Comparison of ENCODE assay signal across 8 mouse cellular contexts in the genomic region with DNA sequence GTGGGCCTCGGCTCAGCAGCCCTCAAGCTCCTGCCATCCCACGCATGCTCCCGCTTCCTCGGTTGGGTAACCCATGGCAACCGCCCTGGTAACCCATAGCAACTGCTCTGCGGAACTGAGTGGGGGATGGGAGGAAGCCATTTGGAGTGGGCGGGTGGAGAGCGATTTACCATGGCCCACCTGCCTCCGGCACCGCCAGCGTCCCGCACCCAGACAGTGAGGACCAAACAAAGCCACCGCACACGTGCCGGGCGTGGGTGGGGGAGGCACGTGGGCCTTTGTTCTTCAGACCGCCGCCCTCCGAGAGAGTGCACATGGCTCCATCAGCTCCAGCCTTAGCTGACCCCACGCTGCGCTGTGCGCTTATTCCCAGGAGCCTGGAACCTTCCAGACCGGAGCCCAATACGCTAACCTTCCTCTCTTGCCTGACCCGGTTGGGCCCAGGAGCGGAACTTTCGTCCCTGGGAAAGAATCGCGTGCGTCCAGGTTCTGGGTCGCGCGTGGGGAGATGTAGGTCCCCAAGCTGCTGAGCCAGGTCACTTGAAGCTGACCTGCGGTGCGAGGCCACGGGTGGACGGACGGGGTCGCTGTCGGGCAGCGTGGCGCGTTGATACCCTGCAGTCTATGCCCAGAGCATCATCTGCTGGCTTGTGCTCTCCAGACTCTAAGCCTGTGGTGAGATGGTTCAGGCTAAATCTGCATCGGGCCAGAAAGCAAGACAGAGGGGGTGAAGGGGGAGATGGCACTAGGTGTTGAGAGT.
DNase-seq lines count a peak whose midpoint lies in the region; ATAC-seq and TF ChIP-seq lines count a peak whose summit lies in the region.

No protein-coding gene starts in this region.

- H3K27ac ChIP-seq in embryonic facial prominence, embryonic 12.5 days: peak overlapping the region; percentile 86
- H3K27ac ChIP-seq in heart, adult 2 months: peak overlapping the region; percentile 59
- peak overlapping the region; percentile 97 for H3K27ac ChIP-seq in limb, embryonic 10.5 days
- peak overlapping the region; percentile 98 for H3K27ac ChIP-seq in midbrain, embryonic 12.5 days (replicated peaks)

- no peaks in the 10 kb centered on the region for H3K36me3 ChIP-seq in embryonic facial prominence, embryonic 12.5 days
- no peaks in the 10 kb centered on the region for H3K36me3 ChIP-seq in heart, adult 2 months (ENCODE audit: control insufficient read depth, insufficient read depth, low read length)
- no peaks in the 10 kb centered on the region for H3K36me3 ChIP-seq in limb, embryonic 10.5 days
- H3K36me3 ChIP-seq in midbrain, embryonic 12.5 days: no peaks in the 10 kb centered on the region

- H3K9ac ChIP-seq in embryonic facial prominence, embryonic 12.5 days: peak overlapping the region; percentile 61
- H3K9ac ChIP-seq in heart, adult 2 months (ENCODE audit: low read depth, low read length): peak overlapping the region; percentile 0; the same call in 1 of the 2 replicates
- peak overlapping the region; percentile 67 for H3K9ac ChIP-seq in midbrain, embryonic 12.5 days (replicated peaks)

- no peaks in the 10 kb centered on the region for H3K27me3 ChIP-seq in embryonic facial prominence, embryonic 12.5 days
- H3K27me3 ChIP-seq in heart, adult 2 months (ENCODE audit: control insufficient read depth, insufficient read depth, low read length): no peaks in the 10 kb centered on the region
- H3K27me3 ChIP-seq in limb, embryonic 10.5 days (ENCODE audit: low read depth, poor library complexity, severe bottlenecking): no peaks in the 10 kb centered on the region
- no peaks in the 10 kb centered on the region for H3K27me3 ChIP-seq in midbrain, embryonic 12.5 days

- peaks cover 4% of the 10 kb centered on the region; the same call in 1 of the 2 replicates for H3K4me1 ChIP-seq in embryonic facial prominence, embryonic 12.5 days
- no peaks in the 10 kb centered on the region for H3K4me1 ChIP-seq in heart, adult 2 months (ENCODE audit: control insufficient read depth, insufficient read depth, low read length)
- peaks cover 83% of the 10 kb centered on the region for H3K4me1 ChIP-seq in limb, embryonic 10.5 days
- peaks cover 23% of the 10 kb centered on the region for H3K4me1 ChIP-seq in midbrain, embryonic 12.5 days

- no peaks in the 10 kb centered on the region for H3K79me2 ChIP-seq in heart, adult 2 months (replicated peaks; ENCODE audit: control insufficient read depth, insufficient read depth, low read length)

- intact Hi-C loops in heart, adult 2 months (cut with DNase I): loop anchor here (2.0 kb wide), 1 partner anchor 128 kb away; no protein-coding TSS in a partner anchor

- H3K4me2 ChIP-seq in embryonic facial prominence, embryonic 12.5 days (replicated peaks): peak overlapping the region; percentile 88
- peak overlapping the region; percentile 65 for H3K4me2 ChIP-seq in midbrain, embryonic 12.5 days (replicated peaks)

- under 1% methylated on average over 45 of the region's 45 CpGs for WGBS in embryonic facial prominence, embryonic 12.5 days
- 11% methylated on average over 45 of the region's 45 CpGs for WGBS in heart, adult 2 months
- 2% methylated on average over 45 of the region's 45 CpGs for WGBS in limb, embryonic 10.5 days
- WGBS in midbrain, embryonic 12.5 days: 2% methylated on average over 45 of the region's 45 CpGs

- TF ChIP-seq CTCF in heart, adult 2 months (IDR thresholded peaks at IDR 0.05): peak; percentile 91

- no peak for TF ChIP-seq EP300 in heart, adult 2 months (IDR thresholded peaks at IDR 0.05; ENCODE audit: insufficient read depth, low read depth, low read length)

- TF ChIP-seq POLR2A in heart, adult 2 months (IDR thresholded peaks at IDR 0.05; ENCODE audit: insufficient read depth, low read depth, low read length): no peak

- ATAC-seq in embryonic facial prominence, embryonic 12.5 days (ENCODE audit: insufficient number of reproducible peaks, insufficient read depth, low FRiP score, low TSS enrichment): peak; percentile 90
- peak; percentile 96 for ATAC-seq in midbrain, embryonic 12.5 days (ENCODE audit: low FRiP score, low read depth)

- DNase-seq in adrenal gland, postnatal 25 days: peak; percentile 87
- DNase-seq in heart, adult 2 months: peak; percentile 77 to 86
- DNase-seq in kidney, adult 18-20 months: peak; percentile 85
- DNase-seq in limb, embryonic 10.5 days (ENCODE audit: low spot score): peak; percentile 96
- peak; percentile 38 for DNase-seq in skeletal muscle tissue, adult 2 months (ENCODE audit: low read depth, low spot score)
- DNase-seq in yolk sac, embryonic 10.5 days (ENCODE audit: low spot score): peak; percentile 65

- H3K9me3 ChIP-seq in embryonic facial prominence, embryonic 12.5 days: no peaks in the 10 kb centered on the region
- no peaks in the 10 kb centered on the region for H3K9me3 ChIP-seq in limb, embryonic 10.5 days (replicated peaks)
- H3K9me3 ChIP-seq in midbrain, embryonic 12.5 days: no peaks in the 10 kb centered on the region

- H3K4me3 ChIP-seq in embryonic facial prominence, embryonic 12.5 days: peak overlapping the region; percentile 55
- peak overlapping the region; percentile 17; the same call in 1 of the 2 replicates for H3K4me3 ChIP-seq in heart, adult 2 months
- peak overlapping the region; percentile 70 for H3K4me3 ChIP-seq in limb, embryonic 10.5 days
- H3K4me3 ChIP-seq in midbrain, embryonic 12.5 days: peak overlapping the region; percentile 40

Comparison
In these comparisons a context has a peak if more than half of its experiments do, and no peak if none do; other contexts are left out.
1. Peak in every context shown above with its lines: DNase-seq, ATAC-seq, H3K4me3 ChIP-seq and H3K27ac ChIP-seq.
2. DNase-seq: peak in every context shown above with its lines; median percentile 96 in limb, embryonic 10.5 days; 87 in adrenal gland, postnatal 25 days; 85 in kidney, adult 18-20 months; 82 in heart, adult 2 months; 65 in yolk sac, embryonic 10.5 days; 38 in skeletal muscle tissue, adult 2 months.
3. H3K4me3 ChIP-seq: peak in every context shown above with its lines; median percentile 70 in limb, embryonic 10.5 days; 55 in embryonic facial prominence, embryonic 12.5 days; 40 in midbrain, embryonic 12.5 days; 17 in heart, adult 2 months.
4. H3K9ac ChIP-seq: peak in every context shown above with its lines; median percentile 67 in midbrain, embryonic 12.5 days; 61 in embryonic facial prominence, embryonic 12.5 days; 0 in heart, adult 2 months.